Mouse (Mus musculus): ENCODE measurements around the gene Borcs6. TPM values are rescaled to one million over a fixed set of nuclear protein-coding genes. Genes with fewer than 3 reads are reported as not detected.

Borcs6 gene
- polyA plus RNA-seq, 1 experiment from 2014 or later = 16.3 TPM

DNA sequence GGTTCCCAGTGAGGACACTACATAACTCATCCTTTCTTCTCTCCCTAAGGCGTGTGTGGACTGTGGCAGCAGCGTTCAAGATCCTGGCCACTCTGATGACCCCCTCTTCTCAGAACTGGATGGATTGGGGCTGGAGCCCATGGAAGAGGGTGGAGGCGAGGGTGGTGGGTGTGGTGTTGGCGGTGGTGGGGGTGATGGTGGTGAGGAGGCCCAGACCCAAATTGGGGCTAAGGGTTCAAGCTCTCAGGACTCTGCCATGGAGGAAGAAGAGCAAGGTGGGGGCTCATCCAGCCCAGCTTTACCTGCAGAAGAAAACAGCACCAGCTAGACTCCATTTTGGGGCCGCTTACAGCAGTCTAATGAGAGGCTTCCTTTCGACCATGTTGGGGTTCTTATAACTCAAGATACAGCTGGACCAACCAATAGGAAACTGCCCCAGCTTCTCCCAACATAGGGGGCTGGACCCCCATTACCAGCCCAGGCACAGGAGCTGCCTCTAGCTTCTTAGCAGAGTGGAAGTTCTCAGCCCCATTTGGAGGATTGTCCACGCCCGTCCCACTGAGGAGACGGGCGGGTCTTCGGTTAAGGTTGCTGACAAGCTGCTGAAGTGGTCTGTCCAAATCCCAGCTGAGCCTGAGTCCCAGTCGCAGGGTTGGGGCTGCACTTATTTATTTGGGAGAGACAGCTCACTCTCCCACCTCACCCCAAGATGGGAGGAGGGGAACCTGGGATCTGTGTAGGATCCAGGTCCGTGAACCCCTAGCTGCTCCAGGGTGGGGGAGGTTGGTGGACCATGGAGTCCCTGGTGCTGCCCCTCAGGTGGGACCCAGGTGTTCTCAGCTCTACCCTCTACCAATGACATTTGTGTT lies 49.7 kb downstream of the Borcs6 start:
- Histone ChIP-seq H3K4me3 (0 out of 2 replicates have a peak overlapping the region, but pooled peaks have one; percentile 2), H3K4me1 (peaks cover 5% of the 10 kb centered on the region; the same call in 1 of the 2 replicates), H3K36me3 (peaks cover 52% of the 10 kb centered on the region), H3K9me3 (no peaks in the 10 kb centered on the region), H3K9ac (replicated peaks) (no peak overlapping the region), H3K27ac (replicated peaks) (no peak overlapping the region), H3K4me2 (replicated peaks) (no peak overlapping the region), H3K27me3 (peaks cover 25% of the 10 kb centered on the region)
- ATAC-seq (ENCODE audit: low FRiP score, low read depth) = no peak
- WGBS = 87% methylated on average over 13 of the region's 13 CpGs

DNA sequence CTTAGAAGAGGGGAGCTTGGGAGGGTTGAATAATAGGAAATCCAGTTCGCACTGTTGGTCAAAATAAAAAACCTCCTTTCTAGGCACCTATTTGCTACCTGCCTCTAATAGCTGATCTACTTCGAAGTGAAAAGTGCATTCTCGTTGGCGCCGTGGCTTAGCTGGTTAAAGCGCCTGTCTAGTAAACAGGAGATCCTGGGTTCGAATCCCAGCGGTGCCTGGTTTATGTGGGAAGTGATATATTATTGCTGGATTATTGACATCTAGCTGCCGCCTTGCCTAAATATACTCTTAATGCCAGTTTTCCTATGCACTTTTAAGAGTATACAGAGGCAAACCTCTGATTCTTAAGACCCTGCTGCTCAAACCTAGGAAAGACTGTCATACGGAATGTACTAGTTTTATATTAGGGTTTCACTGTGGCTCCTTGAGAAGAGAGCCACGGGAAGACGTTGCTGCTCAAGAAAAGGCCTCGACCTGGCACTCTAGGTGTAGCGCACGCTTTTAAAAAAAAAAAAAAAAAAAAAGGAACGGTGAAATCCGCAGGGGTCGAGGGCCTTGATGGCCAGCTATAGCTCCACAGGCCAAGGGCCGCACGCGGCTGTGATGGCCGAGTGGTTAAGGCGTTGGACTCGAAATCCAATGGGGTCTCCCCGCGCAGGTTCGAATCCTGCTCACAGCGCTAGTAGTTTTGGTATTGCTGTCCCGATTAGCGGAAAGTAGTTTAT lies 51.0 kb downstream of the Borcs6 start:
- Histone ChIP-seq H3K4me2 (replicated peaks) (peak overlapping the region; percentile 52), H3K4me3 (peak overlapping the region; percentile 52), H3K9ac (replicated peaks) (peak overlapping the region; percentile 28; the same call in 1 of the 2 replicates), H3K27me3 (peaks cover 36% of the 10 kb centered on the region), H3K9me3 (no peaks in the 10 kb centered on the region), H3K27ac (replicated peaks) (no peak overlapping the region), H3K4me1 (peaks cover 5% of the 10 kb centered on the region; the same call in 1 of the 2 replicates), H3K36me3 (peaks cover 41% of the 10 kb centered on the region)
- 1% methylated on average over 30 of the region's 30 CpGs for WGBS
- peak; percentile 38; the same call in 1 of the 2 replicates for ATAC-seq (ENCODE audit: low FRiP score, low read depth)

Other genes with a start within 250 kb of the Borcs6 start
- 60.4 and 65.3 TPM in 2 replicates for gene Ndel1, start 187.9 kb upstream of the Borcs6 start, polyA plus RNA-seq (2016; fragmentation: Nextera tagmentation; extraction: Ambion mirVana)
- gene Rnf222, start 171.2 kb upstream of the Borcs6 start, polyA plus RNA-seq (2016; fragmentation: Nextera tagmentation; extraction: Ambion mirVana) = 0.10 TPM in 1 of 2 replicates, not detected in the other
- 743 and 773 TPM in 2 replicates for gene Rpl26, start 158.1 kb upstream of the Borcs6 start, polyA plus RNA-seq (2016; fragmentation: Nextera tagmentation; extraction: Ambion mirVana)
- gene Odf4, start 132.6 kb upstream of the Borcs6 start, polyA plus RNA-seq (2016; fragmentation: Nextera tagmentation; extraction: Ambion mirVana) = 0.20 TPM in 1 of 2 replicates, not detected in the other
- gene Arhgef15, start 102.2 kb upstream of the Borcs6 start, polyA plus RNA-seq (2016; fragmentation: Nextera tagmentation; extraction: Ambion mirVana) = 5.9 and 6.7 TPM in 2 replicates
- 1.7 and 1.9 TPM in 2 replicates for gene Slc25a35, start 91.6 kb upstream of the Borcs6 start, polyA plus RNA-seq (2016; fragmentation: Nextera tagmentation; extraction: Ambion mirVana)
- gene Rangrf, start 84.5 kb upstream of the Borcs6 start, polyA plus RNA-seq (2016; fragmentation: Nextera tagmentation; extraction: Ambion mirVana) = 39.2 and 42.1 TPM in 2 replicates
- gene Pfas, start 51.3 kb upstream of the Borcs6 start, polyA plus RNA-seq (2016; fragmentation: Nextera tagmentation; extraction: Ambion mirVana) = 34.7 and 38.7 TPM in 2 replicates
- 72.4 and 77.1 TPM in 2 replicates for gene Ctc1, start 43.8 kb upstream of the Borcs6 start, polyA plus RNA-seq (2016; fragmentation: Nextera tagmentation; extraction: Ambion mirVana)
- gene Aurkb, start 14.1 kb upstream of the Borcs6 start, polyA plus RNA-seq (2016; fragmentation: Nextera tagmentation; extraction: Ambion mirVana) = 139 and 142 TPM in 2 replicates
- 45.1 and 48.3 TPM in 2 replicates for gene Tmem107, start 11.1 kb downstream of the Borcs6 start, polyA plus RNA-seq (2016; fragmentation: Nextera tagmentation; extraction: Ambion mirVana)
- 123 and 131 TPM in 2 replicates for gene Vamp2, start 28.8 kb downstream of the Borcs6 start, polyA plus RNA-seq (2016; fragmentation: Nextera tagmentation; extraction: Ambion mirVana)
- gene Per1, start 35.5 kb downstream of the Borcs6 start, polyA plus RNA-seq (2016; fragmentation: Nextera tagmentation; extraction: Ambion mirVana) = 9.8 and 10.9 TPM in 2 replicates
- gene Hes7, start 60.7 kb downstream of the Borcs6 start, polyA plus RNA-seq (2016; fragmentation: Nextera tagmentation; extraction: Ambion mirVana) = 0.21 and 0.38 TPM in 2 replicates
- 0.18 and 0.29 TPM in 2 replicates for gene 9130213A22Rik, start 62.9 kb downstream of the Borcs6 start, polyA plus RNA-seq (2016; fragmentation: Nextera tagmentation; extraction: Ambion mirVana)
- 0.66 and 0.67 TPM in 2 replicates for gene Aloxe3, start 66.2 kb downstream of the Borcs6 start, polyA plus RNA-seq (2016; fragmentation: Nextera tagmentation; extraction: Ambion mirVana)
- gene Alox12b, start 97.3 kb downstream of the Borcs6 start, polyA plus RNA-seq (2016; fragmentation: Nextera tagmentation; extraction: Ambion mirVana) = 0.06 TPM in 1 of 2 replicates, not detected in the other
- gene Alox8, start 138.1 kb downstream of the Borcs6 start, polyA plus RNA-seq (2016; fragmentation: Nextera tagmentation; extraction: Ambion mirVana) = 0.13 TPM in 1 of 2 replicates, not detected in the other
- gene Gucy2e, start 177.3 kb downstream of the Borcs6 start, polyA plus RNA-seq (2016; fragmentation: Nextera tagmentation; extraction: Ambion mirVana) = 0.23 and 0.25 TPM in 2 replicates

Data from midbrain, embryonic 12.5 days (tissue).